In the genomic region with DNA sequence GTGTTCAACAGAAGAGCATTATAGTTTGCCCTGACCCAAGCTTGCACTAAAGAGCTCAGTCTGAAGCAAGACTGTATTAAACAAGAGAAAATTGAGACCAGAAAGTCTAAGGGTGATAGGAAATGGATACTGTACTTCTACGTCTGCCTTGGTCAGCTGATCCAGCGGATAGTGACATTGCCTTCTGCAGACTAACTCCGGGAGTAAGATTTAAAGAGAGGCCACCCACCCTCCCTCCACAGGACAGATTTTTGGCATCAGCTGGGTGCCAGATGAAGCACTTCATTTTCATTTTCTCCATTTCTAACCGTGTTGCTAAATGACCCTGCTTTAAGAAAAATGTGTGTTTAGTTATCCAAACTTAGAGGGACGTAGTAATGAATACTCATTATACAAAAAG, we compare ENCODE assay signal across 19 mouse cellular contexts.
"Had no signal": no experiment of that assay in that cellular context is flagged by ENCODE, and none has a peak within 500 bp of the region (broad histone marks: within the 10 kb centered on the region; RNA-seq: fewer than 3 reads in every experiment).

No protein-coding gene starts in this region.

- DNase-seq: kidney, adult 8-10 months; kidney, postnatal 36 days; layer of hippocampus, postnatal 36 days; liver, embryonic 13.5 days; right cerebral cortex, adult 18-20 months; right cerebral cortex, postnatal 14 days; thymus, adult 2 months; thymus, postnatal 14 days; thymus, postnatal 4 days had no signal

- H3K9me3 ChIP-seq: kidney, embryonic 15.5 days; limb, embryonic 12.5 days; liver, embryonic 13.5 days; midbrain, embryonic 12.5 days; midbrain, embryonic 15.5 days; neural tube, embryonic 12.5 days; neural tube, embryonic 15.5 days had no signal

- H3K27me3 ChIP-seq: kidney, embryonic 15.5 days; limb, embryonic 12.5 days; liver, embryonic 13.5 days; midbrain, embryonic 12.5 days; midbrain, embryonic 15.5 days; neural tube, embryonic 12.5 days; neural tube, embryonic 15.5 days had no signal

- H3K27ac ChIP-seq: kidney, embryonic 15.5 days; limb, embryonic 12.5 days; liver, embryonic 13.5 days; macrophage; midbrain, embryonic 12.5 days; midbrain, embryonic 15.5 days; neural tube, embryonic 12.5 days; neural tube, embryonic 15.5 days; stomach, postnatal 0 days had no signal

- H3K4me3 ChIP-seq: kidney, embryonic 15.5 days; left cerebral cortex, adult 2 months; limb, embryonic 12.5 days; liver, embryonic 13.5 days; midbrain, embryonic 12.5 days; midbrain, embryonic 15.5 days; neural tube, embryonic 12.5 days; neural tube, embryonic 15.5 days had no signal

- ATAC-seq: intestine, postnatal 0 days; midbrain, embryonic 15.5 days had no signal

- H3K4me2 ChIP-seq: kidney, embryonic 15.5 days; limb, embryonic 12.5 days; liver, embryonic 13.5 days; midbrain, embryonic 12.5 days; midbrain, embryonic 15.5 days; neural tube, embryonic 12.5 days; neural tube, embryonic 15.5 days had no signal

- H3K9ac ChIP-seq: kidney, embryonic 15.5 days; limb, embryonic 12.5 days; liver, embryonic 13.5 days; midbrain, embryonic 12.5 days; midbrain, embryonic 15.5 days; neural tube, embryonic 12.5 days; neural tube, embryonic 15.5 days had no signal

- H3K4me1 ChIP-seq: liver, embryonic 13.5 days; midbrain, embryonic 12.5 days; midbrain, embryonic 15.5 days; neural tube, embryonic 12.5 days; neural tube, embryonic 15.5 days had no signal

- H3K36me3 ChIP-seq: kidney, embryonic 15.5 days; limb, embryonic 12.5 days; liver, embryonic 13.5 days; midbrain, embryonic 12.5 days; midbrain, embryonic 15.5 days had no signal
